Mouse (Mus musculus): ENCODE results near the gene Gm614. TPM values are rescaled to one million over a fixed set of nuclear protein-coding genes. Genes with fewer than 3 reads are reported as not detected.

The Gm614 gene
- total and polyA plus RNA-seq, 2 experiments from 2014 or later: 0.16 TPM; not detected in 1

DNA sequence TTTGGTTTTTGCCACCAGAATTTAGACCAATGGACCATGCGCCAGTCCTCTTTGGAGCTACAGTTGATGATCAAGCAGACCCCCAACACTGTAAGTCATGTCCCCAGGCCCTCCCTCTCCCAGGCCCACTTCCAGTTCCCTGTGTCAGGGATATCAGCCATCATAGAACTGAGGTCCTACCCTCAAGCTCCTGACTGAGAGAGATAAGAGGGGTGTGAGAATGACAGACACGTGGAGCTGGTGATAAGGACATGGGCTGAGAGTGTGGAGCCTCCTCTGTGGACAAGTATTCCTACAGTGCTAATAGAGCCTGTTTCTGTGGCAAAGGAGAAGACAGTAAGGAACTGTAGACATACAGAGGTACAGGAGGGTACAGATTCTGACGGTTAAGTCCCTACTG, 23.8 kb upstream of the Gm614 start:
- Histone ChIP-seq H3K4me1 (ENCODE audit: control insufficient read depth, insufficient read depth) (no peaks in the 10 kb centered on the region), H3K27ac (ENCODE audit: low read depth) (no peak overlapping the region), H3K9ac (replicated peaks; ENCODE audit: low read depth, low read length) (no peak overlapping the region), H3K4me3 (ENCODE audit: low read depth, low read length) (no peak overlapping the region), H3K36me3 (replicated peaks; ENCODE audit: control insufficient read depth, insufficient read depth, low read length) (peaks cover 56% of the 10 kb centered on the region), H3K4me2 (ENCODE audit: low read depth, low read length) (no peak overlapping the region), H3K9me3 (replicated peaks; ENCODE audit: control insufficient read depth, low read length) (no peaks in the 10 kb centered on the region), H3K27me3 (ENCODE audit: control insufficient read depth, insufficient read depth, low read length) (no peaks in the 10 kb centered on the region)
- DNase-seq (ENCODE audit: low spot score): no peak
- no peak for ATAC-seq (ENCODE audit: insufficient read depth, low read depth)
- WGBS: 56% methylated on average over 3 of the region's 3 CpGs
- TF ChIP-seq CTCF (IDR thresholded peaks at IDR 0.05; ENCODE audit: low read depth) (no peak), EP300 (IDR thresholded peaks at IDR 0.05; ENCODE audit: low read depth) (no peak)

DNA sequence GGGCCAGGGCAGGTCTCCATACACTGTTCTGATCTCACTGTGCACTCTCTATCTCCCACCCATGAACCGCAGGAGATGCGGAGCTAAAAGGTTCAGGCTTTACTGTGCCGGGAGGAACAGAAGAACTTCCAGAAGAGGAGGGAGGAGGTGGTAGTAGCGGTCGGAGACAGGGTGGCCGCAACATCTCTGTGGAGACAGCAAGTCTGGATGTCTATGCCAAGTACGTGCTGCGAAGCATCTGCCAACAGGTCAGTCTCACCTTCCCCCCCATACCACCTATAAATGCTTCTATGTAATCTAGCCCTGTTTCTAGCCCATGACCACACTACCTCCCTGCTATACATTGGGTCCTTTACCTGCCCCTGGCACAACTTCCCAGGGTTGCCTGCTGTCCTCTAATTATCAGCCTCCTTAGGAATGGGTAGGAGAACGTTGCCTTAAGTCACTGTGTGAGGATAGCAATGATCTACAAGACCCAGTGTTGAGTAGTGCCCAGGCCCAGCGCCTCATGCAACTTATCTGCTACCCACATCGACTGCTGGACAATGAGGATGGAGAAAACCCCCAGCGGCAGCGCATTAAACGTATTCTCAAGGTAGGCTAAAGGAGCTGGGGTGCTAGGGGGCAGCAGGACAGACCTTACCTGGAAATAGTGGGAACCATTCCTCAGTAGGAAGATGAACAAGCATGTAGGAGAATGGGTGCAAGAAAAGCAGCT, 22.3 kb upstream of the Gm614 start:
- Histone ChIP-seq H3K4me3 (ENCODE audit: low read depth, low read length) (no peak overlapping the region), H3K4me1 (ENCODE audit: control insufficient read depth, insufficient read depth) (no peaks in the 10 kb centered on the region), H3K9ac (replicated peaks; ENCODE audit: low read depth, low read length) (no peak overlapping the region), H3K36me3 (replicated peaks; ENCODE audit: control insufficient read depth, insufficient read depth, low read length) (peaks cover 50% of the 10 kb centered on the region), H3K9me3 (replicated peaks; ENCODE audit: control insufficient read depth, low read length) (no peaks in the 10 kb centered on the region), H3K27me3 (ENCODE audit: control insufficient read depth, insufficient read depth, low read length) (no peaks in the 10 kb centered on the region), H3K27ac (ENCODE audit: low read depth) (no peak overlapping the region), H3K4me2 (ENCODE audit: low read depth, low read length) (no peak overlapping the region)
- DNase-seq (ENCODE audit: low spot score) (no peak), ATAC-seq (ENCODE audit: insufficient read depth, low read depth) (no peak)
- TF ChIP-seq CTCF (IDR thresholded peaks at IDR 0.05; ENCODE audit: low read depth) (no peak), EP300 (IDR thresholded peaks at IDR 0.05; ENCODE audit: low read depth) (no peak)
- 89% methylated on average over 13 of the region's 14 CpGs for WGBS

- no peaks in the 10 kb centered on the region for H3K4me1 ChIP-seq (ENCODE audit: control insufficient read depth, insufficient read depth)
- H3K9ac ChIP-seq (replicated peaks; ENCODE audit: low read depth, low read length): no peak overlapping the region
- H3K4me2 ChIP-seq (ENCODE audit: low read depth, low read length): no peak overlapping the region
- peak; percentile 23 for DNase-seq (ENCODE audit: low spot score)
- peaks cover 52% of the 10 kb centered on the region for H3K36me3 ChIP-seq (replicated peaks; ENCODE audit: control insufficient read depth, insufficient read depth, low read length)
- peak; percentile 44; the same call in 1 of the 2 replicates for ATAC-seq (ENCODE audit: insufficient read depth, low read depth)
- 21% methylated on average over 6 of the region's 6 CpGs for WGBS
- no peaks in the 10 kb centered on the region for H3K27me3 ChIP-seq (ENCODE audit: control insufficient read depth, insufficient read depth, low read length)
- no peaks in the 10 kb centered on the region for H3K9me3 ChIP-seq (replicated peaks; ENCODE audit: control insufficient read depth, low read length)
- no peak for TF ChIP-seq EP300 (IDR thresholded peaks at IDR 0.05; ENCODE audit: low read depth)
- TF ChIP-seq CTCF (IDR thresholded peaks at IDR 0.05; ENCODE audit: low read depth): peak; percentile 69
- no peak overlapping the region for H3K4me3 ChIP-seq (ENCODE audit: low read depth, low read length)
- no peak overlapping the region for H3K27ac ChIP-seq (ENCODE audit: low read depth)
These were observed 21.7 kb upstream of the Gm614 start for GRCm38 (mm10) chrX:101285534-101285933.

DNA sequence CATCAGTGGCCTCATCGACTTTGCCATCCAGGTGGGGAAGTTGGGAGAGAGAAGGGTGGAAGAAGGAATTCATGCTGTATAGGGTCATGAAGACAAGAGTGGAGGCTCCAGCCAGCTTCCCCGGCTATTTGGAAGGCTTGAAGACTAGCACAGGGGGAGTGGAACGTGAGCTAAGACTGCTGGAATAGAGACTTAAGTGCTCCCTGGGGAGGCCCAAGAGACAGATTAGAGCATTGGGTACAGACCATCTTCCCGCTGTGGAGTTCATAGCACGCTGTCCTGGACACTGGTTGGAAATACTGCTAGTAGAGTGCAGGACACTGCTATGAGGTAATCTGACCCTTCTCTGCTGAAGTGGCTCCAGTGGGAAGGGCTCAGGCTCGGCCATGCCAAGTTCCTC, 19.0 kb upstream of the Gm614 start:
- Histone ChIP-seq H3K4me2 (ENCODE audit: low read depth, low read length) (no peak overlapping the region), H3K36me3 (replicated peaks; ENCODE audit: control insufficient read depth, insufficient read depth, low read length) (peaks cover 43% of the 10 kb centered on the region), H3K27ac (ENCODE audit: low read depth) (no peak overlapping the region), H3K27me3 (ENCODE audit: control insufficient read depth, insufficient read depth, low read length) (no peaks in the 10 kb centered on the region), H3K9me3 (replicated peaks; ENCODE audit: control insufficient read depth, low read length) (no peaks in the 10 kb centered on the region), H3K4me3 (ENCODE audit: low read depth, low read length) (no peak overlapping the region), H3K4me1 (ENCODE audit: control insufficient read depth, insufficient read depth) (no peaks in the 10 kb centered on the region), H3K9ac (replicated peaks; ENCODE audit: low read depth, low read length) (no peak overlapping the region)
- DNase-seq (ENCODE audit: low spot score) (no peak), ATAC-seq (ENCODE audit: insufficient read depth, low read depth) (no peak)
- 64% methylated on average over 6 of the region's 6 CpGs for WGBS
- TF ChIP-seq EP300 (IDR thresholded peaks at IDR 0.05; ENCODE audit: low read depth) (no peak), CTCF (IDR thresholded peaks at IDR 0.05; ENCODE audit: low read depth) (no peak)

DNA sequence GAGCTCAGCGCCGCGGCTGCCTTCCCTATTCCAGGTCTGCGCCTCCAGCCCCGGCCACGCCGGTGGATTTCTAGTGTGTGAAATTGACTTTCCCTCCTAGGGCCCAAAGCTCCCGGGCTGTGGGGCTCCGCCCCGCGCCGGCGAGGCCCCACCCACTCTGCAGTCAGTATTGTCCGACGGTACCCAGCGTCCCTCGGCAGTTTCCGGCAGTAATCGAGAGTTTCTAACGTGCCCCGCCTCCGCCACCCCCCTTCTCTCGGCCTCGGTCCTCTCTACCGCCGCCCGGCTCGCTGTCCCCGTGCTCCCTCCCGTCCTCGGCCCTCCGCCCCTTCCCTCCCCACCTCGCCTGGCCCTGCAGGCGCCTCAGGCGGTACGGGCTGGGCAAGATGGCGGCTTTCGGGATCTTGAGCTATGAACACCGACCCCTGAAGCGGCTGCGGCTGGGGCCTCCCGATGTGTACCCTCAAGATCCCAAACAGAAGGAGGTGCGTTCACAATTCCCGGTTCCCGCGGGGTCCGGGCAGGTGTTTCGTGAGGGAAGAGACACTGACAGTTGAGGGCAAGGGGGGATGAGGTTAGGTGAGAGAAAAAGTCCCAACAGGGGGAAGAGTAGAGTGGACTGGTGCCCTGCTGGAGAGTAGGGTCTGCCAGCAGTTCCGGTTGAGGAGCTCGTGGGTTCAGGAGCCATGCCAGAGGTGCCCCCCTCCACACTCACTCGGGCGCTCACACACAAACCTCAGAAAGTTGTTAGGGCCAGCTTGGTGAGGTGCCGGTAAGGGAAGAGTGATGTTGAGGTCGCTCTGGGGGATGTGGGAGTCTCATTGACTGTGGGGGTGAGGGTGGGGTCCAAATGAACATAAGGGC, 10.3 kb upstream of the Gm614 start, which contains the start of gene Med12:
TSS of gene Med12 (plus strand) at position 156 of the 864 bp plus-strand sequence.
- 17% methylated on average over 54 of the region's 54 CpGs for WGBS
- TF ChIP-seq EP300 (IDR thresholded peaks at IDR 0.05; ENCODE audit: low read depth) (no peak), CTCF (IDR thresholded peaks at IDR 0.05; ENCODE audit: low read depth) (no peak)
- H3K27ac ChIP-seq (ENCODE audit: low read depth): peak within 1 kb of the TSS; percentile 72
- ATAC-seq (ENCODE audit: insufficient read depth, low read depth) (peak; percentile 99), DNase-seq (ENCODE audit: low spot score) (peak; percentile 90)
- no peaks in the 10 kb centered on the region for H3K9me3 ChIP-seq (replicated peaks; ENCODE audit: control insufficient read depth, low read length)
- peak within 1 kb of the TSS; percentile 74 for H3K9ac ChIP-seq (replicated peaks; ENCODE audit: low read depth, low read length)
- no peaks in the 10 kb centered on the region for H3K27me3 ChIP-seq (ENCODE audit: control insufficient read depth, insufficient read depth, low read length)
- peak within 1 kb of the TSS; percentile 70 for H3K4me3 ChIP-seq (ENCODE audit: low read depth, low read length)
- H3K4me2 ChIP-seq (ENCODE audit: low read depth, low read length): peak within 1 kb of the TSS; percentile 66
- H3K36me3 ChIP-seq (replicated peaks; ENCODE audit: control insufficient read depth, insufficient read depth, low read length): peaks cover 17% of the 10 kb centered on the region
- H3K4me1 ChIP-seq (ENCODE audit: control insufficient read depth, insufficient read depth): no peaks in the 10 kb centered on the region

Measured in heart, postnatal 0 days (tissue).